Mouse (Mus musculus) lung, postnatal 0 days (tissue): Measurements from ENCODE around the gene Padi2. TPM values are rescaled to one million over a fixed set of nuclear protein-coding genes. Genes with fewer than 3 reads are reported as not detected.

Experiments
- ATAC-seq: fragments of 200-750 bp; cut with Nextera tagmentation; 2 replicates; pipeline ENCODE4 v1.8.0; 2017; ENCODE audit warnings: moderate library complexity
- DNase-seq: peaks from one replicate; pipeline ENCODE4 v3.0.0-alpha.2; 2016; ENCODE audit warnings: low spot score
- H3K27ac ChIP-seq: fragments of 300-500 bp; sonication (generic); 2 replicates; pipeline ENCODE4 v1.5.1; 2014; ENCODE audit warnings: antibody characterized with exemption, mild to moderate bottlenecking, low read length, mixed read lengths
- H3K27me3 ChIP-seq: fragments of 300-500 bp; sonication (generic); replicated peaks from 2 replicates; pipeline ENCODE4 v1.6.1; 2014; ENCODE audit warnings: low read length, mixed read lengths; ENCODE audit not compliant: insufficient read depth
- H3K36me3 ChIP-seq: fragments of 300-500 bp; sonication (generic); 2 replicates; pipeline ENCODE4 v1.6.1; 2014; ENCODE audit warnings: low read length, mixed read lengths; ENCODE audit not compliant: insufficient read depth
- H3K4me1 ChIP-seq: fragments of 300-500 bp; sonication (generic); 2 replicates; pipeline ENCODE4 v1.6.1; 2014; ENCODE audit warnings: antibody characterized with exemption, low read depth, low read length, mixed read lengths; ENCODE audit not compliant: insufficient read depth
- H3K4me2 ChIP-seq: fragments of 300-500 bp; sonication (generic); replicated peaks from 2 replicates; pipeline ENCODE4 v1.6.1; 2014; ENCODE audit warnings: low read depth, mild to moderate bottlenecking, low read length, moderate library complexity, mixed read lengths
- H3K4me3 ChIP-seq: fragments of 300-500 bp; sonication (generic); 2 replicates; pipeline ENCODE4 v1.5.1; 2014; ENCODE audit warnings: low read depth, low read length
- H3K9ac ChIP-seq: fragments of 300-500 bp; sonication (generic); replicated peaks from 2 replicates; pipeline ENCODE4 v1.6.1; 2014; ENCODE audit warnings: low read depth, mild to moderate bottlenecking
- H3K9me3 ChIP-seq: fragments of 300-500 bp; sonication (generic); 2 replicates; pipeline ENCODE4 v1.6.1; 2016; ENCODE audit warnings: low read length, mixed read lengths
- CTCF ChIP-seq: IDR thresholded peaks from 2 replicates; pipeline ENCODE4 v1.5.1; 2016; ENCODE audit warnings: antibody characterized with exemption, mild to moderate bottlenecking
- EP300 ChIP-seq: IDR thresholded peaks from 2 replicates; pipeline ENCODE4 v1.6.1; 2016; ENCODE audit warnings: antibody characterized with exemption, mild to moderate bottlenecking, control low read depth
- whole genome bisulfite sequencing: fragments of 180-500 bp; shearing (Covaris S2); extraction: QIAGEN DNeasy Blood & Tissue Kit; methylation state at CpG from one replicate; pipeline ENCODE4 v1.1.7; 2014; 5-methylcytosine and 5-hydroxymethylcytosine counted together
- polyA plus RNA-seq: library from polyadenylated mRNA; unstranded; fragments of >200 nt; fragmentation: Nextera tagmentation; extraction: Ambion mirVana; gene quantifications from 2 replicates; pipeline ENCODE4 v1.2.1, GENCODE M21; 2015

Gene Padi2
- polyA plus RNA-seq, 1 experiment from 2014 or later = 0.94 TPM

GRCm38 (mm10) chr4:140949616-140950015 is 43.5 kb downstream of the Padi2 start:
- WGBS = 77% methylated on average over 16 of the region's 16 CpGs
- TF ChIP-seq EP300 = no peak
- TF ChIP-seq CTCF = no peak

GRCm38 (mm10) chr4:140950574-140950973 is 44.4 kb downstream of the Padi2 start:
- H3K4me3 ChIP-seq = no peak overlapping the region
- H3K27ac ChIP-seq = no peak overlapping the region
- DNase-seq = no peak
- TF ChIP-seq EP300 = no peak
- TF ChIP-seq CTCF = no peak
- no peak overlapping the region for H3K9ac ChIP-seq
- H3K36me3 ChIP-seq = no peaks in the 10 kb centered on the region
- no peaks in the 10 kb centered on the region for H3K9me3 ChIP-seq
- no peaks in the 10 kb centered on the region for H3K27me3 ChIP-seq
- no peak for ATAC-seq
- no peak overlapping the region for H3K4me2 ChIP-seq
- no peaks in the 10 kb centered on the region for H3K4me1 ChIP-seq
- 73% methylated on average over 3 of the region's 3 CpGs for WGBS

More at GRCm38 (mm10) chr4:140949616-140950015, 43.5 kb downstream of the Padi2 start:
- H3K27me3 ChIP-seq = no peaks in the 10 kb centered on the region
- H3K9ac ChIP-seq = no peak overlapping the region
- no peak overlapping the region for H3K4me2 ChIP-seq
- no peaks in the 10 kb centered on the region for H3K9me3 ChIP-seq
- no peak for ATAC-seq
- no peaks in the 10 kb centered on the region for H3K36me3 ChIP-seq
- DNase-seq = no peak
- H3K4me1 ChIP-seq = no peaks in the 10 kb centered on the region
- no peak overlapping the region for H3K27ac ChIP-seq
- H3K4me3 ChIP-seq = no peak overlapping the region

- H3K9me3 ChIP-seq = no peaks in the 10 kb centered on the region
- no peak overlapping the region for H3K9ac ChIP-seq
- no peak for ATAC-seq
- no peak overlapping the region for H3K27ac ChIP-seq
- WGBS = 72% methylated on average over 18 of the region's 18 CpGs
- H3K4me1 ChIP-seq = no peaks in the 10 kb centered on the region
- TF ChIP-seq CTCF (no peak), EP300 (no peak)
- no peaks in the 10 kb centered on the region for H3K27me3 ChIP-seq
- no peak for DNase-seq
- H3K36me3 ChIP-seq = no peaks in the 10 kb centered on the region
- H3K4me2 ChIP-seq = no peak overlapping the region
- H3K4me3 ChIP-seq = no peak overlapping the region
Observed at GRCm38 (mm10) chr4:140951861-140952641, 45.9 kb downstream of the Padi2 start.

GRCm38 (mm10) chr4:140957131-140957702 is 51.1 kb downstream of the Padi2 start:
- TF ChIP-seq CTCF (no peak), EP300 (no peak)
- ATAC-seq = no peak

GRCm38 (mm10) chr4:140957725-140958124 is 51.6 kb downstream of the Padi2 start:
- Histone ChIP-seq H3K4me3 (peak overlapping the region; percentile 31), H3K27me3 (no peaks in the 10 kb centered on the region), H3K9me3 (no peaks in the 10 kb centered on the region), H3K4me2 (peak overlapping the region; percentile 63), H3K4me1 (peaks cover 11% of the 10 kb centered on the region; the same call in 1 of the 2 replicates), H3K36me3 (no peaks in the 10 kb centered on the region), H3K9ac (no peak overlapping the region; the same call in 1 of the 2 replicates), H3K27ac (no peak overlapping the region)
- WGBS = under 1% methylated on average over 13 of the region's 13 CpGs
- no peak for TF ChIP-seq EP300
- peak; percentile 96 for TF ChIP-seq CTCF
- DNase-seq = peak; percentile 84
- ATAC-seq = peak; percentile 18; the same call in 1 of the 2 replicates

More at GRCm38 (mm10) chr4:140957131-140957702, 51.1 kb downstream of the Padi2 start:
- H3K27ac ChIP-seq = no peak overlapping the region
- H3K4me2 ChIP-seq = peak overlapping the region; percentile 63
- no peaks in the 10 kb centered on the region for H3K27me3 ChIP-seq
- no peaks in the 10 kb centered on the region for H3K36me3 ChIP-seq
- H3K4me1 ChIP-seq = peaks cover 6% of the 10 kb centered on the region; the same call in 1 of the 2 replicates
- no peaks in the 10 kb centered on the region for H3K9me3 ChIP-seq
- WGBS = 12% methylated on average over 17 of the region's 17 CpGs
- no peak for DNase-seq
- peak overlapping the region; percentile 31 for H3K4me3 ChIP-seq
- no peak overlapping the region for H3K9ac ChIP-seq

- DNase-seq = no peak
- WGBS = 57% methylated on average over 6 of the region's 6 CpGs
- no peak overlapping the region for H3K9ac ChIP-seq
Observed at GRCm38 (mm10) chr4:140958319-140958718, 52.2 kb downstream of the Padi2 start.

More at GRCm38 (mm10) chr4:140958319-140958718, 52.2 kb downstream of the Padi2 start:
- no peaks in the 10 kb centered on the region for H3K27me3 ChIP-seq
- no peak for ATAC-seq
- no peak overlapping the region for H3K4me2 ChIP-seq
- TF ChIP-seq CTCF (no peak), EP300 (no peak)
- no peaks in the 10 kb centered on the region for H3K36me3 ChIP-seq
- peaks cover 11% of the 10 kb centered on the region; the same call in 1 of the 2 replicates for H3K4me1 ChIP-seq
- H3K27ac ChIP-seq = no peak overlapping the region
- H3K4me3 ChIP-seq = no peak overlapping the region
- no peaks in the 10 kb centered on the region for H3K9me3 ChIP-seq
